Mouse (Mus musculus): ENCODE measurements at regions not wholly inside any gene's neighbourhood (a gene's known extent, or its start where the extent isn't known, plus 50 kb on each side); places are given as distances from the start of the nearest gene placed in this dataset.

DNA sequence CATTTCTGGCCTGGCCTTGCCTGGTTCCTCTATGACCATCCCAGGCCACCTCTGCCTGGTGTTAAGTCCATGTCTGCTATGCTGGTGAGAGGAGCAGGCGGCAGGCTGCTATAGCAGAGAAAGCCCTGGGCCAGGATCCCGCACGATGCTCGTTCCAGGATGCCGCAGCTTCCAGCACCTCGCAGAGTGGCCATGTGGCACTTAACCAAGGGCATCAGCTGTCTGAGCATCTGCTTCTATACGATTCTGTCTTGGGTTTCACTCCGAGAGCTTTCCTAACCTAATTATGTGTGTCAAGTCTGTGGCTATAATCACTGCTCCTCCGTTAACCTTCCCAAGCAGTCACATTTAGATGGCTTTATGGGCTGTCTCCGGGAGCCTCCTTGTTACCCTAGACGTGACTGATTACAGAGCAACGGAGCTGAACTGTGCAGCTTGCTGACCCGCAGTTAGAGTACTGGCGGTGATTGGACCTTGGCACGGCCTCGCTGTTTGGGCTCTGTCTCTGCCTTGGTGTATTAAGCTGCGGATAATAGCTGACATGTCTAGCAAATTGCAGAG lies 64.4 kb downstream of the Ackr3 start:
- no peak for DNase-seq (ENCODE audit: extremely low spot score in 1 of 2, low spot score in 2 of 2)

DNA sequence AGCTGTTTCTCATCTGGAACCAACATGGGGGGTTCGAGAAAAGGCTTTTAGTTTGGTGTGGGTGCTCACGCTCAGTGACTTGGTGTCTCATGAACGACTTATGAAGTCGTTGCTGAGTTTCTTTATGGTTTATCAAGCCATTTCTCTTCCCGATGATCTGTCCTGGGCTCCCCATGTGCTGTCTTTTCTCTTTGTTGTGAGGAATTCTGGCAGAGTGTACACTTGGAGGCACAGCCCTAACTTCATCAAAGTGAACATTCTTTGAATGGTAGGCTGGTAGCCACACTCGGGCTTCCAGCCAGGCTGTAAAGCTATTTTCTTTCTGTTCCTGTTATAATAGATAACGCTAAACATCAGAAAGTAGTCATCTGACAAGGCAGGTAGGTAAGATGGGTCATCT lies 65.2 kb downstream of the Ackr3 start:
- intact Hi-C loops (cut with DNase I): no loop called here
- no peak for DNase-seq (ENCODE audit: extremely low spot score in 1 of 2, low spot score in 2 of 2)

More for the DNA sequence above, 64.4 kb downstream of the Ackr3 start:
- intact Hi-C loops (cut with DNase I): no loop called here

DNA sequence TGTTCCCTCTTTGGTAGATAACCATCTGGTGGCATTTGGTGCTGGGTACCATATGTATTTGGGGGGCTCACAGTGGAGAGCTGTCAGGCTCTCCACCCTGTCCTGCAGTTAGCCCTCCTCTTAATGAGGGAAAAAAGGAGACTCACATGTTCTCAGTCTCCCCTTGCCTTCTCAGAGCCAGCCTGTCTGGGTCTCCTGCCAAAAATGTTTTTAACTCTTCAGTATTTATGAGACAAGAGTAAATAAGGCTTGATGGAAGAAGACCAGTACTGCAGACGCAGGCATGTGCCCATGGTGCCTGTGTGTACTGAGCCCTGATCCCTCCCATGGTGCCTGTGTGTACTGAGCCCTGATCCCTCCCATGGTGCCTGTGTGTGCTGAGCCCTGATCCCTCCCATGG lies 66.1 kb downstream of the Ackr3 start:
- intact Hi-C loops (cut with DNase I): no loop called here
- no peak for DNase-seq (ENCODE audit: extremely low spot score in 1 of 2, low spot score in 2 of 2)

DNA sequence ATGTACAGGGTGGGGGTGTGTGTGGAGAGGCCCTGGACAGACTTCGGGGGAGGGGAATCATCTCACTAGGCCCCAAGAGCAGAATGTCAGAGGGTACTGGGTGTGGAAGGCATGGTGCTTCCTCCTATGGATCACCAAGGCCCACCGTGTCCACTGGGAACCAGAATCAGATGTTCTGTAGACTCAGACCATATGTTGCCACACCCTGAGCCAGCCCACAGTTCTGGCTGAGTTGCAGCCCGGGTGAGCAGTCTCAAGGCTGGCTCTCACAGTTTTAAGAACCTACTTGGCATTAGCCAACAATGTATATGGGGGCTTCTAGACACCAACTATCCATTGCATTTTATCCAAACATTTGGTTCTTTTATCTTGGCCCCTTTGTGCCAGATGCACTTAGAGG lies 67.5 kb downstream of the Ackr3 start:
- intact Hi-C loops (cut with DNase I): no loop called here

DNA sequence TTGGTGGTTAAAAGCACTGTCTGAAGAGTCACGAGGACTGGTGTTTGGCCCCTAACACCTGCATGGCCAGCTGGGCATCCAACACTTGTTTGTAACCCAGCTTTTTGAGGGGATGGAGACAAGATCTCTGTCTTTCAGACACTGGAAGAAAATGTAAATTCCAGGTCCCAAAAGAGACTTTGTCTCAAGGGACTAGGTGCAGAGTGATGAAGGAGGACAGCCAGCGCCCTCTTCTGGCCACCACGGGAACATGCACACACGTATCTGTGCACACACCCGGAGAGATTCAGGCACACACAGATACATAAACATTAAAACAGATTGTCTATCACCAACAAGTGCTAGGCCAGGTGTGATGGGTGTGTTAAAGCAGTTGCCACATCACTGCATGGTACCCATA lies 68.6 kb downstream of the Ackr3 start:
- intact Hi-C loops (cut with DNase I): no loop called here
- DNase-seq (ENCODE audit: extremely low spot score in 1 of 2, low spot score in 2 of 2): no peak

More for the DNA sequence above, 67.5 kb downstream of the Ackr3 start:
- no peak for DNase-seq (ENCODE audit: extremely low spot score in 1 of 2, low spot score in 2 of 2)

DNA sequence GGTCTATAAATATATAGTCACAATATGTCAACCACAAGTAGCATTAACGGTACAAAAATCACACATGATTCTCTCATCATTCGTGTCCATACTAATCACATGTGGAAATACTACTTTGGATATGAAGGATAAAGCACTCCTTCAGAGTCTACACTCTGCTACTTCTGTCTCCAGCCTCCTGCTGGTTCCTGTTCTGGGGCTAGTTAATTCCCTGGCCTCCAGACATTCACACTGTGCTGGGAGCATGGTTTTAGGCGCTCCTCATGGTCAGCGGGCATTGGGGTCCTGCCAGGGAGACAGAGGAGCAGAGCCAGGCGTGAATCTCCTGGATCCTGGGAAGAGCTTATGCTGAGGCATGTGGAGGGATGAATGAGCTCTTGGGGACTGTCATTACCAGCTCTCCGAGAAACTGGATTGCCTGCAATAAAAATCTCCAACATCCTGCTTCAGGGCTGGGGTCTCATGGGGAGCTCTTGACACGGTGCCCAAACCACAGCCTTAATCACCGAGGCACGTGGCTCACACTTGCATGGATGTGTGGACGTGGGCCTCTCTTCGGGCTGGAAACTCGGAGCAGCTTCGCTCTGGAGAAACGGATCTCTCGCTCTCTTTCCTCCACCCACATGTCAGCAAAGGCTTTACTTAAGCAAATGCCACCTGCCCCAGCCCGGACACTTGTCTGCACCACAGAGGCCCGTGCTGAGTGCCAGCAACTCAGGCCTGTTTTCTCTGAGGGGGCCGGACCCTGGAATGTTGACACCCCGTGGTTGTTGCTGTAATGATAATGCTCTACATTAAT lies 69.2 kb downstream of the Ackr3 start:
- intact Hi-C loops (cut with DNase I): no loop called here
- DNase-seq (ENCODE audit: extremely low spot score in 1 of 2, low spot score in 2 of 2): peak in 1 of 2 experiments; percentile 35

DNA sequence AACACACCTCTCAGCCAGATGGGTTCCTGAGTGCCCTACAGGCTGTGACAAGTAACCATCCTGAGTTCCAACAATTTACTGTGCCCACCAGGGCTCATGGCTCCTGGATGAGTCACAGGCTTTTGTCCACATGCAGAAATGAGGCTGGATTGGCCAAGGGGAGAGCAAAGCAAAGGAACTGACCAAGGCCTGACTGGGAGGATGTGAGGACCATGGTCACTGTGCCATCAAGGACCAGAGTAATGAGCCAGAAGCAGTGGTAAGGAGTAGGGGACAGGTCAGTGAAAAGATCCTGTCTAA lies 69.8 kb downstream of the Ackr3 start:
- no peak for DNase-seq (ENCODE audit: extremely low spot score in 1 of 2, low spot score in 2 of 2)
- intact Hi-C loops (cut with DNase I): no loop called here

DNA sequence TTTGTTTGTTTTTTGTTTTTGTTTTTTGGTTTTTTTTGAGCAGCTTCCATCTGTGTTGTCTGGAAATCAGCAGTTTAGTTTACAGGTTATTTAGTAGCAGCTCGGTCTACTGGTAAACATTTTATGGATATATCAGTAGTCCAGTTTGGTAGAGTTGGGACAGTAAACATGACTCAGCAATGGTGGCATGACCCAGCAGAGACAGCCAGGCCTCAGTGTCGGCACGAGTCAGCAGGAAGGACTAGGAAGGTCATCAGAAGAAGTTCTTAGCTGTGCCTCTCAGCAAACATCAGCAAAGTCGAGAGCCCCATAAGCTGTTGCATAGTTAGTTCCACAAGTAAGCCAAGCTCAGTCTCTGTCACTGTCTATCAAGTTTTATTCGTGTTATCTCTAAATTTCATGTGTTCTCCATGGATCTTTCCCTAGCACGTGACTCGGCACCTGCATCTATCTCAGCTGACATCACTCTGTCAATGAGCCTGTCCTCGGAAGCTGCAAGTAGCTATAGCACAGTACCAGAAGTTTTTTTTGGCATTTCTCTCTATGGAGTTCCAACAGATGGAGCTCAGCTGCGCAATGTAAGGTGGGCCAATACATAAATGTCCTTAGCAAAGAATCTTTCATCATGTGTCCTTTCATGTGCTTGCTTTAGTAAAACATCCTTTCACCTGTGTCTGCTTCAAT lies 71.3 kb downstream of the Ackr3 start:
- no peak for DNase-seq (ENCODE audit: extremely low spot score in 1 of 2, low spot score in 2 of 2)
- intact Hi-C loops (cut with DNase I): no loop called here

DNA sequence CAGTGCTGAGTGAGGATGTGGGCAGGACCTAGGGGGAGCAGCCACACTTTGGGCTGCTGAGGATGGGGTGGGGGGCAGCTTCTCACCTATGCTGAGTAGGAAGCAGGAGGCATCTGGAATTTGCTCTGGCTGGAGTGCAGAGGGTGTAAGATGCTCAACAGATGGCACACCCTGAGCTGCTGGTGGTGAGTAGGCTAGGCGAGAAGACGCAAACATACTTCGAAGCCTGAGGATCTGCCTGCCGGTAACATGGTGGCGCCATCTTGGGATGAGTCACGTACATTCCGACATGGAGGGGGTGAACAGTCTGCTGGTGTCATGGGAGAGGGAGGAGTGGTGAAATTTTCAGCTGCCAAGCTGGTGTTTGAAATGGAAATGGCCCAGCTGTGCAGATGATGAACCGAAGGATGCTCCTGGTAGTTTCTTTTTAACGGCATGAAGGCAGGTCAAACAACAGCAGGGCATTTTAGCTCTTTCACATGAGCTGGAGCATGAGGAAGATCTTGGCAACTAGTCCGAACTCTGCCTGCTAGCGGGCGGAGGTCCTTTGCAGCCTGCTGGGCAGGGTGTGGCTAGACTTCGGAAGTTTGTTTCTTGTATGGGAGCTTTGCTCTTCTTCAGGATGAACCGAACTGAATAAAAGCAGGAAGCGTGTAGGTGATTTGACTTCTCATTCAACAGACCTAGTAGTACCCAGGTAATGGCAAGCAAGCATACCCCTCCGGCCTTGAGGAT lies 72.2 kb downstream of the Ackr3 start:
- DNase-seq (ENCODE audit: extremely low spot score in 1 of 2, low spot score in 2 of 2): peak in 1 of 2 experiments; percentile 44
- intact Hi-C loops (cut with DNase I): no loop called here

DNA sequence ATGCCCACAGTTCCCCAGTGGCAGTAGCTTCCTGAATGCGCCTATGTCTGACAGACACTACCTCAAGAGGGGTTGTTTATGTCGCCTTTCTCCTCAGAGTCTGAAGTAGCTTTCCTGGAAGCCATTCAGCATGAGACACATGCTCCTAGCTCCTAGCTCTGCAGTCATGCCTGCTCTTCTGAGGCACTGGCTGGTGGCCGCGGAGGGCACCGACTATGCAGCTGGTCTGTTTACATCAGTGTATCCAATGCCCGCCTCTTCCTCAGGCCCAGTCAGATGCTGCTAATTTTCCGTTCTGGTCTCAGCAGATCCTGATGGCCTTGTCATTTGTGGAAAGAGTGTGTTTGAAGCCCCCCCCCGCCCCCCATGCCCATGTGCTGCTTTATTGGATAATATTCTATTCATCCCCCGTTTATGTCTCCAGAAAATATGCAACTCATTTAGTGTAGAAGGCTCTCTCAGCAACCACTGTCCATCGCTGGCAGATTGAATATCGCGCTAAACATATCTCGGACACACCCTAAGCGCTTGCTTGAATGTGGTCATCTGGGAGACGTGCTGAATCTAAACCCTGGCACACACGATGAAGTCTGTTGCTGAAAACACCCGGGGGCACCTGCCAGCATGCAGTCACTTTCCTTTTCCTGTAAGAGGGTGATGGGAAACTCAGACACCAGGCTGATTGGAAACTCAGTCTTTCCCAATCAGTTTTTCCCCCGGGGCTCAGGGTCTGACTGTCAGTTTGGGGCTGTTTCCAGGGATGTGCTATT lies 73.9 kb downstream of the Ackr3 start:
- DNase-seq (ENCODE audit: extremely low spot score in 1 of 2, low spot score in 2 of 2): no peak
- intact Hi-C loops (cut with DNase I): no loop called here

DNA sequence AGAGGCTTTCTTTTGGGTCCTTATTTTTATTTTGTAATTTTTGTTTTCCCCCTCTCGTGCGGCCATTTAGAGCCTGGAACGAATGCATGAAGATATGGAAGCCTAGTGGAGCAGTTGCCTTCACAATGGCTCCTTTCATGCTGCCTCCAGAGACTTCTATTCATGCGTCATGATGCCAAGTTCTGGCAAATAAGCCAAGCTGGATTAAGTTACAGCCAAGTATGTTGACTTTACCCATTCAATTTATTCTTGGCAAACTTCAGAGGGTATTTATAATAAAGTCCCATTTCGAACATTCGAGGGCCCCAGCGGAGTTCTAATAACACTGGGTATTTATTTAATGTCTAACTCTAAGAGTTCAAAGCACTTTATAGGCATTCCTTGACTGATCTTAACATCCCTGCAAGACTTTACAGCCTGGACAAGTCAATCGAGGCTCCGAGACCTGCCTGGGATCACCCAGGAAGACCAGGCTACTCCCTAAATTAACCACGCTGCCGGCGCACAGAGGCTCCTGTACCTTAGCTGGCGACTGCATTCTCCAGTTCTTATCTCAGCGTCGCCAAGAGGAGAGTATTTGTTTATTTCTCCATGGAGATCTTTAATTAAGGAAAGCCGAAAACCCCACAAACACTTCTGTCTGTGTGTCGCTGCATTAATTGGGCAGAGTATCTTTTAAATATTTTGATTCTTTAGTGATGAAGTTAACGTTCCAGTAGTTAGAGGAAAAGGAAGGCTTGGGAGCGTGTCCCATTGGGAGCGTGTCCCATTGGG lies 75.5 kb downstream of the Ackr3 start:
- intact Hi-C loops (cut with DNase I): no loop called here

DNA sequence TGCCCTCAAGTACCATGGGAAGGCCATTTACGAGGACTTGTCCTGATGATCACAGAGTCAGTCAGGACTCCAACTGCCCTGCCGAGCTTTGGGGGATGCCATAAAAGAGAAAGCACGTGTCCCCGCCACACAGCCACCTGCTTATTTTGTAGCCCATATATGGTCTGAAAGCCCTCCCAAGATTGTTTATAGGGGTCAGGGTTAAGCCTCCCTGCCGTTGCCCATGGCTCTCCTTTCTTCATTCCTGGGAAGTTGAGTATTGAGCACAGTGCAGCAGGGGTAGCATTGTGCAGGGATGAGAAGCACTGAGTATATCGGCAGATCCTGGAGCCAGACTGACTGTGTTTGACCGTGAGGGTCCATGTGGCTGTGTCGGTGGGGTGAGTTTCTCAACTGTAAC lies 76.4 kb downstream of the Ackr3 start:
- DNase-seq (ENCODE audit: extremely low spot score in 1 of 2, low spot score in 2 of 2): no peak
- intact Hi-C loops (cut with DNase I): no loop called here

More for the DNA sequence above, 75.5 kb downstream of the Ackr3 start:
- no peak for DNase-seq (ENCODE audit: extremely low spot score in 1 of 2, low spot score in 2 of 2)

DNA sequence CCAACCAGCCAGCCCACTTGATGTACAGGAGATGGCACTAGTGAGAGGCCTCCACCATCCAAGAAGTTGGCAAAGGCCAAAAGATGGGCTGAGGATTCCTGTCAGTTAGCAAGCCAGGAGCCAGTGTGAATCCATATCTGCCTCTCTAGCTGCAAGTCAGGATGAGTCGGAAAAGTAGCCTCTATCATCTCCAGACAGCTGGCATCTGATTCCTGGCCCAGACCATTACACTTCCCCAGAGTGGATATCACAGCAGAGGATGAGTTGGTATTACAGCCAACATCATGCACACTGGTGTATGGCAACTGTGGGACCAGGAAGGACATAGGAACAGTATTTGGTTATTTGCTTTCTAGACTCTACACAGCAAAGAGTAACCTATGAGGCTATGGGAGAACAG lies 77.5 kb downstream of the Ackr3 start:
- intact Hi-C loops (cut with DNase I): no loop called here
- no peak for DNase-seq (ENCODE audit: extremely low spot score in 1 of 2, low spot score in 2 of 2)

DNA sequence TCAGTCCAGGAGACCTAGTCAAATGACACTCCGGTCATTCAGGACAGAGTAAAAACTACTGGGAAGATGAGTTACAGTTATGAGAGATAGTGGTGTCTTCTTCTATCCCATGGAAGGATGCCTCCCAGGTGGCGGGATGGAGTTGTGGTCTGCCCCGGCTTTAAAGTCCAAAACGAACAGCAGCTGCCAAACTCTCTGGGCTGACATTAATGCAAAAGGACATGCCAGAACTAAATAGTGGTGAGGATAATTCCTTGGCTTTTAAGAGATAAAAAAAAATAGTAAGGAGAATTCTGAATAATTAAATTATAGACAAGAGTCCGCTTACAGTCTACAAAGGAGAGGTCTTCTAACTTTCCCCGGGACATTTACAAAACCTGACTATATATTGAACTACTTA lies 78.2 kb downstream of the Ackr3 start:
- intact Hi-C loops (cut with DNase I): no loop called here
- DNase-seq (ENCODE audit: extremely low spot score in 1 of 2, low spot score in 2 of 2): no peak

DNA sequence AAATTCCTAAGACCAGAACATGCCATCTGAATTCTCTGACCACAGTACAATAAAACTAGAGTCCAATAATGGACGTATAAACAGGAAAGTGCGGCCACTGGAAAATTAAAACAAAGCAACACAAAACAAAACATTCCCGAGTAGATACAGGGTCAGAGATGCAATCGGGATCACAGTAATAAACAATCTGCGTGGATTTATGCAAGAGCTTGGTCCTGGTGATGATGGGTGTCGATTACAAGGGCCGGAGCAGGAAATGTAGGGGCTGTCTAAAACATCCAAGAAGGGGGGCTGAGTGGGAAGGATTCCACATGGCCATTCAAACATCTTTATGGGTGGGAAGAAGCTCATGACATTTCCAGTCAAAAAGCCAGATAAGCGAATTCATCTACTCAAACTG lies 78.6 kb downstream of the Ackr3 start:
- DNase-seq (ENCODE audit: extremely low spot score in 1 of 2, low spot score in 2 of 2): no peak
- intact Hi-C loops (cut with DNase I): no loop called here

DNA sequence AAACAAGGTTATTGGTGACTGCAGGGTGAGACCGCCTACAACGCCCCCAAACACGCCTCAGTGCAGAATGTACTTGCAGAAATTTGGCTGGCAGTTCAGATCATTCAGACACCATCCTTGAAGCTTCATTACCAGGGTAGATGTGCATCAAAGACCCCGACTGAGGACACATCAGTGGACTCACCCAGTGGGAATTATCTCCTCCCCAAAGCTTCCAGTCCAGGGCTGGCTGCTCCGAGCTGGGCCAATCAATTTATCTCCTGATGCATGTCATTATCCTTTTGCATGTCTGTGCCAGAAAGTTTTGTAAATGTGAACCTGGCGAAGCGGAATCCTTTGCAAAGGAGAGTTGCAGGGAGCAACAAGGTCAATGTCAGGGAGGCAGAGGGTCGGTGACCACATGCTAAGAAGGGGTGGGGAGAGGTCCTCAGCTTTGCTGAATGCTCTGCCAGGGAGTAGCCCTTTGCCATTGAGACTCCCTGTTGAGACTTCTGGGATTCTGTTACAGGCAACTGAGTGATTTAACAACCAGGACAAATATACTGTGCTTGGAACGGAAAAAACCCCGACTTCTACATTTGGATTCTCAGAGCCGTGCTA lies 79.5 kb downstream of the Ackr3 start:
- intact Hi-C loops (cut with DNase I): no loop called here
- no peak for DNase-seq (ENCODE audit: extremely low spot score in 1 of 2, low spot score in 2 of 2)

DNA sequence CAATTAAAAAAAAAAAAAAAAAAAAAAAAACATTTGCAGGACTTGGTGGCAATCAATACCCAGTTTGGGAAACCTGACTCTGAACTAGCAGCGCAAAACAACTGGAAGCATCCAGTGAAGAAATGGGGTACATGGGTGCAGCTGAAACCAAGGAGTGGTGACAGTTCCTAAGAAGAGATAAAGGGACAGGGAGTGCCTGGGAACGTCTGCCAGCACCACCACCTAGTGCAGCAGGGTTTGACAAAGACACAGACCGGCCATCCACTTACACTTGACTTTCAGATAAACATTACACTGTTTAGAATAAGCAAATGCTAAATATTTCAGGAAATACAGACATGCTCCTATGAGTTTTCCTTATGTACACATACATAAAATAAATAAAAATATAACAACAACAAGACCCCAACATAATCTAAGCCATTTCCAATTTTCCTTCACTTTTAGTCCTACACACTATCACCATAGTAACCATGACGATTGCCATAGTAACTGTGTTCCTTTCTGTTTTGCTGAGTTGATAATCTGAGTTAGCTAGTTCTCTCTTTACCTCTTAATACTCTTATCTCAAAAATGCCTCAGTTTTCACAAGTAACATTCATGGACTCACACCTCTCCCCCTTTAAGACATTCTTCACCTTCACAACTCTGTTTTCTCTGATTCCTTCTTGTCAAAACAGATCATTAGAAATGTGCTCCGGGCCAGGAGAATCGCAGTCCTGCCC lies 80.3 kb downstream of the Ackr3 start:
- no peak for DNase-seq (ENCODE audit: extremely low spot score in 1 of 2, low spot score in 2 of 2)
- intact Hi-C loops (cut with DNase I): no loop called here

All from left cerebral cortex, postnatal 10 days (tissue).